Mouse (Mus musculus) layer of hippocampus, postnatal 25 days (tissue): Measurements from ENCODE around the gene Hdac9. TPM values are rescaled to one million over a fixed set of nuclear protein-coding genes. Genes with fewer than 3 reads are reported as not detected.

Experiments
- DNase-seq, 2 experiments: peaks; one replicate each; pipeline ENCODE4 v3.0.0; 2022; ENCODE audit warnings: mixed read lengths in 2 of 2, low spot score in 1 of 2; ENCODE audit errors: extremely low spot score in 1 of 2
- total RNA-seq, 2 experiments: library from RNA; stranded (reverse); gene quantifications; 2 replicates each; pipeline ENCODE4 v1.2.3; 2021

The Hdac9 gene
- total RNA-seq, 2 experiments from 2014 or later = 33.2 to 40.1 TPM

GRCm38 (mm10) chr12:34810221-34810620 lies 106.7 kb downstream of the Hdac9 start:
- DNase-seq = no peak

- no peak for DNase-seq
These were observed 108.7 kb downstream of the Hdac9 start for GRCm38 (mm10) chr12:34808180-34808579.

- no peak for DNase-seq
These were observed 110.4 kb downstream of the Hdac9 start for GRCm38 (mm10) chr12:34806528-34806927.

- DNase-seq = no peak
These were observed 113.2 kb downstream of the Hdac9 start for GRCm38 (mm10) chr12:34803721-34804120.

GRCm38 (mm10) chr12:34802308-34802707 lies 114.6 kb downstream of the Hdac9 start:
- DNase-seq = no peak

- no peak for DNase-seq
These were observed 115.1 kb downstream of the Hdac9 start for GRCm38 (mm10) chr12:34801752-34802151.

GRCm38 (mm10) chr12:34797389-34797788 lies 119.5 kb downstream of the Hdac9 start:
- no peak for DNase-seq

GRCm38 (mm10) chr12:34795487-34795886 lies 121.4 kb downstream of the Hdac9 start:
- no peak for DNase-seq

- no peak for DNase-seq
These were observed 124.8 kb downstream of the Hdac9 start for GRCm38 (mm10) chr12:34792113-34792452.

GRCm38 (mm10) chr12:34791213-34792112 lies 125.4 kb downstream of the Hdac9 start:
- DNase-seq = no peak

GRCm38 (mm10) chr12:34789031-34789982 lies 127.6 kb downstream of the Hdac9 start:
- DNase-seq = no peak

GRCm38 (mm10) chr12:34787380-34787779 lies 129.5 kb downstream of the Hdac9 start:
- DNase-seq = no peak

- no peak for DNase-seq
These were observed 133.3 kb downstream of the Hdac9 start for GRCm38 (mm10) chr12:34783574-34783973.

GRCm38 (mm10) chr12:34779368-34779957 lies 137.4 kb downstream of the Hdac9 start:
- no peak for DNase-seq

- no peak for DNase-seq
These were observed 140.7 kb downstream of the Hdac9 start for GRCm38 (mm10) chr12:34776170-34776569.

GRCm38 (mm10) chr12:34774071-34774470 lies 142.8 kb downstream of the Hdac9 start:
- DNase-seq = no peak

- DNase-seq = no peak
These were observed 149.6 kb downstream of the Hdac9 start for GRCm38 (mm10) chr12:34767226-34767775.

GRCm38 (mm10) chr12:34747266-34747665 lies 169.6 kb downstream of the Hdac9 start:
- DNase-seq = peak in 1 of 2 experiments; percentile 23

GRCm38 (mm10) chr12:34725204-34725603 lies 191.7 kb downstream of the Hdac9 start:
- DNase-seq = no peak

- no peak for DNase-seq
These were observed 192.6 kb downstream of the Hdac9 start for GRCm38 (mm10) chr12:34724274-34724673.
